Mouse (Mus musculus) E14TG2a.4 (cell line): Measurements from ENCODE around the gene Gkn3.

Source experiments
- H3K27me3 ChIP-seq: 2 replicates; pipeline ENCODE4 v1.6.1; 2014; ENCODE audit warnings: low read length, control low read depth; ENCODE audit not compliant: insufficient read depth
- H3K36me3 ChIP-seq: 2 replicates; pipeline ENCODE4 v1.6.1; 2014; ENCODE audit warnings: low read length, control low read depth; ENCODE audit not compliant: insufficient read depth
- H3K4me1 ChIP-seq: replicated peaks from 2 replicates; pipeline ENCODE4 v1.6.1; 2014; ENCODE audit warnings: low read depth, low read length, control low read depth
- H3K4me3 ChIP-seq: replicated peaks from 2 replicates; pipeline ENCODE4 v1.5.1; 2014; ENCODE audit warnings: mild to moderate bottlenecking, low read length
- H3K9me3 ChIP-seq: 2 replicates; pipeline ENCODE4 v1.6.1; 2014; ENCODE audit warnings: low read length, control low read depth
- CTCF ChIP-seq: conservative IDR thresholded peaks from 2 replicates; pipeline ENCODE4 v1.5.1; 2014; ENCODE audit warnings: low read length
- NANOG ChIP-seq: IDR thresholded peaks from 2 replicates; pipeline ENCODE4 v1.6.1; 2014; ENCODE audit warnings: borderline replicate concordance, low read length, mixed read lengths
- POU5F1 ChIP-seq: IDR thresholded peaks from 2 replicates; pipeline ENCODE4 v1.6.1; 2014; ENCODE audit warnings: low read length, borderline replicate concordance

Gene Gkn3

DNA sequence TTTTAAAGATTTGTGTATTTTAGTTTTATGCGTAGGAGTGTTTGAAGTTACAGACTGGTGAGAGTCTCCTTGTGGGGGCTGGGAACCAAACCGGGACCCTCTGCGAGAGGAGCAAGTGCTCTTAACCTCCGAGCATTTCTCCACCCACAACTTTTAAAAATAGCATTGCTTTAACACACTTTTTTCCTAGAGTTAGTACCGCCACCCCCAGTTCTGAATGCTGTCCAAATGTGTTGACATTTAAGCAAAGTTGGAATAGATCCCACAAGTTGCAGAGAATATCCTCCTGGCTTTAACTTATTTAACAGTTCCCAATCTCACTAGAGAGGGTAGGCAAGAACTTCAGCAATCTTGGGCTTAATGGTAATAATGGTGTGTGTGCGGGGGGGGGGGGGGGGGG is 4.0 kb downstream of the Gkn3 start:
- Histone ChIP-seq H3K27me3 (peaks cover 29% of the 10 kb centered on the region), H3K36me3 (no peaks in the 10 kb centered on the region), H3K9me3 (no peaks in the 10 kb centered on the region), H3K4me3 (peak overlapping the region; percentile 74; the same call in 1 of the 2 replicates), H3K4me1 (peaks cover 11% of the 10 kb centered on the region; the same call in 1 of the 2 replicates)
- no peak for TF ChIP-seq NANOG
- no peak for TF ChIP-seq CTCF
- no peak for TF ChIP-seq POU5F1

DNA sequence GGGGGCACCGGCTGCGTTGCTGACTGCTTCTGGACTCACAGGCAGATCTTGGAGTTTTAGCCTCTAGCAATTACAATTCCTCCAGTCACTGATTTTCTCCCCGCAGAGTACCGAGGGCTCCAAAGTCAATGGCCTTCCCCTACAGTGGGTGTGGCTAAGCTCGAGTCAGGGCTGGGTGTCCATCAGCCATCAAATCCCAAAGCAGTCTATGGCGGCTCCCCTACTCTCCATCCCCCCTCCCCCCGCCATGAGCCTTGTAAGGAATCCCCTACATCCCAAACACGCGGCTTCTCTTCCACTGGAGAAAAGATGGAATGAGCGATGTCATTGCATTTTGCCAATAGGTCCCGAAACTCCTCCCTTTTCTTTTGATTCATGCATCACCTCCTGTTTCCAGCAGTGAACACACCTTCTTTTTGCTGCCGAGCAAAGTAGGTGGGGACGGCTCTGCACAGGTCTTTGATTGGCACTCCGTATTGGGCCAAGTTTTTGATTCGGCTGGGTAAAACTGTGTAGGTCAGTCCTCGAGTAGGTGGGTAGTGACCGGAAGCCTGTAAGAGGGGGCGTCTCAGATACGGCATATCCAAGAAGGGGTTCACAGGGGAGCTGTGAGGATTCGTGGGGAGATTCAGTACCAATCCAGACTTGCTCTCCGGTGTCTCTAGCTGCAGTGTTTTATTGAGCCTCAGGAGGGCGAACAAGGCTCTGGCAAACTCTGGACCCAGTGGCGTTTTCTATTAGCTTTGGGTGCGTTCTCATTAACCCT is 4.6 kb downstream of the Gkn3 start:
- peak; percentile 52 for TF ChIP-seq CTCF
- TF ChIP-seq POU5F1 = no peak
- no peak for TF ChIP-seq NANOG
- Histone ChIP-seq H3K27me3 (peaks cover 29% of the 10 kb centered on the region), H3K36me3 (no peaks in the 10 kb centered on the region), H3K4me1 (peaks cover 11% of the 10 kb centered on the region; the same call in 1 of the 2 replicates), H3K9me3 (no peaks in the 10 kb centered on the region), H3K4me3 (peak overlapping the region; percentile 74)

DNA sequence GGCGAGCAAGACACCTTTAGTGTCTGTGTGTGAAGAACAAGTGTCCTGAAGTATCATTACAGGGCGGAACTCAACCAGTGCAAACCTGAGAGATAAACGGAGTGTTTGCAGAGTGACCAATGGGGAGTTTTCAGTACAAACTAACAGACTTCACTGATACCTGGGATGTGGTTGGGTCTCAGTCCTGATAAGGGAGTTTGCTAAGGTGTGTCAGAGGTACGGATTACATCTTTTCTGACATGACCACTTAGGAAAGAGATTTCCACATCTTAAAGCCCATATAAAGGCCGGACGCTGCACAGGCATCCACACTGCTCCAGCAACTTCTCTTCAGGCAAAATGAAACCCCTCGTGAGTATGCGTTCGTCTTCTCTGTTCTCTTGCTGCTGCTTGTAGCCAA is 15.7 kb downstream of the Gkn3 start, which contains the start of gene Gkn2:
Gkn2 (plus strand) TSS at position 301 of the 400 bp plus-strand sequence.
- TF ChIP-seq CTCF (no peak), POU5F1 (no peak), NANOG (no peak)
- Histone ChIP-seq H3K4me1 (no peaks in the 10 kb centered on the region), H3K27me3 (peaks cover under 1% of the 10 kb centered on the region; the same call in 1 of the 2 replicates), H3K9me3 (no peaks in the 10 kb centered on the region), H3K4me3 (no peak within 1 kb of the TSS), H3K36me3 (no peaks in the 10 kb centered on the region)

DNA sequence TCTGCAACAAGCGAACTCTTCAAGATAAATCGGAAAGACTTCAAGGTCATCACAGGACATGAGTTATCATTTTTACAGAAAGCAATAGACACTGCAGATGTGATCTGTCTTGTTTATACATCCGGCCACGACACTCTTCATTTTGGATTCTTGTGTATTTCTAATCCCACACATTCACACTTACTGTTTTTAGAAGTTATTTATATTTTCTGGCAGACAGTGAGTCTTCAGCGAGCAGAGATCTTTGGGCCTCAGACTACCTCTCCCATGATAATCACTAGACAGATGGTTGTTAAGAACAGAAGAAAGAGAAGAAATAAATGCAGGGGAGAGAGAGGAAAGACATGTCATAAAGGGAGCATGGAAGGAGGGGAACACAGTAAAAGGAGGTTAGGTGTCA is 19.5 kb downstream of the Gkn3 start:
- Histone ChIP-seq H3K27me3 (no peaks in the 10 kb centered on the region), H3K9me3 (no peaks in the 10 kb centered on the region), H3K36me3 (no peaks in the 10 kb centered on the region), H3K4me3 (no peak overlapping the region), H3K4me1 (no peaks in the 10 kb centered on the region)
- TF ChIP-seq CTCF = no peak
- no peak for TF ChIP-seq NANOG
- TF ChIP-seq POU5F1 = no peak

DNA sequence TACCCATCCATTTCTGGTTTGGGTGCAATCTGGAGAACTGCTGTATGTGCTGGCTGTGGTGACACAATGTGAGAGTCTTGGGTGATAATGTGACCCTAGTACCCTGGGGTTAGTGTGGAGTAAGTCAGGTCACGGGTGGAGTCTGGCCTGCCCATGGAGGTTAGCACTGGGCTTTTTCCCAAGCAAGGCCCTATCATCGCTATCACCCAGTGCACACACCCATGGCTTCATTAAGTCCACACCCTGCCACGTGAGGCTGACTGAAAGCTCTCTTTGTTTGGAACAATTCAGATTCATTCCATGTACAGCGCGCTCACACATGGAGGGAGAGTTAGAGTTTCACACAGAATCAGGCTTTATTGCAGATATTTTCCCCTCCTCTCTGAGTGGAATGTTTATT is 34.3 kb downstream of the Gkn3 start:
- TF ChIP-seq NANOG (no peak), POU5F1 (no peak), CTCF (no peak)
- H3K4me3 ChIP-seq = no peak overlapping the region
- no peaks in the 10 kb centered on the region for H3K4me1 ChIP-seq
- H3K27me3 ChIP-seq = no peaks in the 10 kb centered on the region
- no peaks in the 10 kb centered on the region for H3K9me3 ChIP-seq
- H3K36me3 ChIP-seq = no peaks in the 10 kb centered on the region

DNA sequence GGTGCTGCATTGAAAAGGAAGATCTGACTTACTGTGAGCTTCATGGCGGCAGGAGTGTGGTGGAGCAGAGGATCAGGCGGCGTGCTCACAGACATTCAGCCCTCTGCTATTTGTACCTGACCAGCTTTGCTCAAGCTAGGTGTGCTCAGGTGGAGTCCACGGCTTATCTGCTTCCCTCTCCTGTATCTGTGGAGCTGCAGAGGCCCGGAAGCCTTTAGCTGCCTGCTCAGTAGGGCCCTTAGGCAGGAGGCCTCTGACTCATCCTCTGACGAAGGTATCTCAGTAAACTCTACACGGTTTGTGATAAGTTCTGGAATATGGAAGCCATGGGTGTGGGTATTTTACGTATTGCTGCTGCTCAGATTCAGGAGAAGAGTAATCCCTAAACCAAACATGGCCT is 37.9 kb downstream of the Gkn3 start, which contains the start of gene Gkn1:
Gkn1 (minus strand) TSS at position 114 of the 400 bp plus-strand sequence.
- Histone ChIP-seq H3K9me3 (no peaks in the 10 kb centered on the region), H3K27me3 (0 out of 2 replicates have a peak, but pooled peaks cover 2% of the 10 kb centered on the region), H3K4me1 (no peaks in the 10 kb centered on the region), H3K4me3 (no peak within 1 kb of the TSS), H3K36me3 (no peaks in the 10 kb centered on the region)
- no peak for TF ChIP-seq POU5F1

DNA sequence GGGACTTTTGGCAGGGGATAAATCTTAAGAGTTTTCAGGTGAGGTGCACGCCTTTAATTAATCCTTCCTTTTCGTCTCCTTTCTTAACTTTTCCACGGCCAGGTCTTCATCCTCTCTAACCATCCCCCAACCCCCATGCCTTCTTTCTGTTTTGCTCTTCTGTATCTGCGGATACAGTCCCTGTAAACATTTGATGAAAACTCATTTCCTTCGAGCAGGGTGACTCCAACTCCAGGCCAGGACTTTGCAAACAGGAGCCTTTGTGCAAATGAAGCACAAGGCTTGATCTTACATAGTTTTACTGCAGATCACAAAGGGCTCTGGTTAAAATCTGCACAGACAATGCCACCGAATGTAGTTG is 52.8 kb downstream of the Gkn3 start:
- H3K36me3 ChIP-seq = no peaks in the 10 kb centered on the region
- H3K4me3 ChIP-seq = no peak overlapping the region
- H3K4me1 ChIP-seq = peaks cover 9% of the 10 kb centered on the region
- H3K27me3 ChIP-seq = peaks cover 36% of the 10 kb centered on the region
- no peak for TF ChIP-seq POU5F1
- no peak for TF ChIP-seq NANOG
- no peak for TF ChIP-seq CTCF
- no peaks in the 10 kb centered on the region for H3K9me3 ChIP-seq

DNA sequence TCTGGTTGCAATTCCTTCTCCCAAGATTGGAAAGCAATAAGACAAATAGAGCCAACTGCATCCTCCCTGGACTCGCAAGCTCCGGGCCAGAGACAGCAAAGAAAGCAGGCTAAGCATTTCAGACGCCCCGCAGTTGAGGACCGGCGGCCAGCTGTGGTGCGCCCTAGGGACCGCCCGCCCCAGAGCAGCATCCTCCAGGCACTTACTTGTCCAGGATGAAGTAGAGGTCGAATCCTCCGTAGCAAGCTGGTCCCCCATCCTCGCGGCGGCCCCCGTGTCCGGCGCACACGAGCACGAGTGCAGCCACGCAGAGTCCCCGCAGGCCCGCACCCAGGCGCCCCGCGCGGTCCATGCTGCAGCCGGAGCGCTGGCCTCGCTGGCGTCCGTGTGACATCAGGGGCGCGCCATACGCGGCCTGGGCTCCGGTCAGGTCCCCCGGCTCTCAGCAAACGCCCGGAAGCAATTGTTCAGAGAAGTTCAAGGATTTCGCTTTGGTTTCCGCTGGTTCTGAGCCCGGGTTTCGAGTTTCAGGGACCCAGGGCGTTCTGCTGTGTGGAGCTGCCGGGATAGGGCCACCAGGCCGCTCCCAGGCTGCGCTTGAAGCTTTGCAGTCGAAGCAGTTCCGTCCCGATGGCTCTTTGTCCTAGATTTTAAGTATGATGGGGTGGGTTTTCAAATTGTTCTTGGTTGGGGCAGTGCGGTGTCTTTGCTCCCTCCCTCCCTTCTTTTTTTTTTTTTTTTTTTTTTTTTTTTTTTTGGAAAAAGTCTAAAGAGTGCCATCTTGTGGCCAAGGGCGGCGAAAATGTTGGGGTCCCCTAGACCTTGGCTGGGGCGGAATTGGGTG is 53.4 kb downstream of the Gkn3 start, which contains the start of gene Antxr1:
Antxr1 (minus strand) TSS at position 731 of the 844 bp plus-strand sequence.
- TF ChIP-seq POU5F1 (no peak), CTCF (peak; percentile 42)
- no peaks in the 10 kb centered on the region for H3K9me3 ChIP-seq
- peaks cover 9% of the 10 kb centered on the region for H3K4me1 ChIP-seq
- peak within 1 kb of the TSS; percentile 83 for H3K4me3 ChIP-seq
- peaks cover 36% of the 10 kb centered on the region for H3K27me3 ChIP-seq
- no peaks in the 10 kb centered on the region for H3K36me3 ChIP-seq
